Mouse (Mus musculus): ENCODE results near the gene Ppp1r16b. TPM values are rescaled to one million over a fixed set of nuclear protein-coding genes. Genes with fewer than 3 reads are reported as not detected.

The Ppp1r16b gene
- polyA plus RNA-seq, 1 experiment from 2014 or later: 4.5 TPM

GRCm38 (mm10) chr2:158689060-158689459, 23.9 kb downstream of the Ppp1r16b start:
- peaks cover 8% of the 10 kb centered on the region for H3K4me1 ChIP-seq (ENCODE audit: control insufficient read depth, insufficient read depth, low read length)
- WGBS (ENCODE audit: insufficient replicate concordance): 69% methylated on average over 5 of the region's 5 CpGs
- no peak overlapping the region for H3K4me3 ChIP-seq (ENCODE audit: low read depth, low read length)
- no peak for ATAC-seq (replicated peaks; ENCODE audit: insufficient number of reproducible peaks, low FRiP score, low TSS enrichment)
- H3K36me3 ChIP-seq (ENCODE audit: control insufficient read depth, insufficient read depth, low read length): no peaks in the 10 kb centered on the region
- no peak overlapping the region for H3K9ac ChIP-seq (ENCODE audit: low read depth, low read length)
- no peak overlapping the region for H3K4me2 ChIP-seq
- H3K9me3 ChIP-seq (replicated peaks; ENCODE audit: control insufficient read depth, low read length): no peaks in the 10 kb centered on the region
- H3K27me3 ChIP-seq (ENCODE audit: control insufficient read depth, insufficient read depth, low read length): no peaks in the 10 kb centered on the region
- H3K27ac ChIP-seq (ENCODE audit: low read depth, low read length): no peak overlapping the region

DNA sequence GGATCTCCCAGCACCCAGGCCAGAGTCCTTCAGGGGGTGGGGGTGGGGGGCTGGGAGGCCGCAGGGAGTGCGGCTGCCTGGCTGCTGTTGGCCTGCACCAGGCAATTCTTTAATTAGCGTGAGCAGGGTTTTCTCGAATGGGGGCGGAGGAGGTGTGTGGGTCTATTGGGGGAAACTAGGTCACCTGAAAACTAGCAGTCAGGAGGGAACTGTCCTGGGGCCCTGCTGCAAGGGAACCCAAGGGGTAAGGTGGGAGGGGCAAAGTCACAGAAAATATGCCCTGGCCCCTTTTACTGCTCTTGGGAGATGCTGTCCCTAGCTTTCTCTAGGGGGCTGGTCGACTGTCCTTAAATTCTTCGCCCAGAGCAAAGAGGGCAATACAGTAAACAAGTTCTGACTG, 24.4 kb downstream of the Ppp1r16b start:
- H3K9ac ChIP-seq (ENCODE audit: low read depth, low read length): no peak overlapping the region
- H3K27ac ChIP-seq (ENCODE audit: low read depth, low read length): no peak overlapping the region
- no peaks in the 10 kb centered on the region for H3K36me3 ChIP-seq (ENCODE audit: control insufficient read depth, insufficient read depth, low read length)
- ATAC-seq (replicated peaks; ENCODE audit: insufficient number of reproducible peaks, low FRiP score, low TSS enrichment): no peak
- no peaks in the 10 kb centered on the region for H3K27me3 ChIP-seq (ENCODE audit: control insufficient read depth, insufficient read depth, low read length)
- H3K4me3 ChIP-seq (ENCODE audit: low read depth, low read length): no peak overlapping the region
- WGBS (ENCODE audit: insufficient replicate concordance): 49% methylated on average over 7 of the region's 7 CpGs
- H3K4me2 ChIP-seq: no peak overlapping the region
- H3K9me3 ChIP-seq (replicated peaks; ENCODE audit: control insufficient read depth, low read length): no peaks in the 10 kb centered on the region
- H3K4me1 ChIP-seq (ENCODE audit: control insufficient read depth, insufficient read depth, low read length): peaks cover 8% of the 10 kb centered on the region

- no peak overlapping the region for H3K9ac ChIP-seq (ENCODE audit: low read depth, low read length)
- no peak for ATAC-seq (replicated peaks; ENCODE audit: insufficient number of reproducible peaks, low FRiP score, low TSS enrichment)
- H3K4me2 ChIP-seq: no peak overlapping the region
- no peak overlapping the region for H3K4me3 ChIP-seq (ENCODE audit: low read depth, low read length)
- WGBS (ENCODE audit: insufficient replicate concordance): 68% methylated on average over 8 of the region's 8 CpGs
- H3K27me3 ChIP-seq (ENCODE audit: control insufficient read depth, insufficient read depth, low read length): no peaks in the 10 kb centered on the region
- no peaks in the 10 kb centered on the region for H3K9me3 ChIP-seq (replicated peaks; ENCODE audit: control insufficient read depth, low read length)
- H3K27ac ChIP-seq (ENCODE audit: low read depth, low read length): no peak overlapping the region
- H3K36me3 ChIP-seq (ENCODE audit: control insufficient read depth, insufficient read depth, low read length): no peaks in the 10 kb centered on the region
- H3K4me1 ChIP-seq (ENCODE audit: control insufficient read depth, insufficient read depth, low read length): peaks cover 8% of the 10 kb centered on the region
Measured at GRCm38 (mm10) chr2:158690116-158690515, 24.9 kb downstream of the Ppp1r16b start.

DNA sequence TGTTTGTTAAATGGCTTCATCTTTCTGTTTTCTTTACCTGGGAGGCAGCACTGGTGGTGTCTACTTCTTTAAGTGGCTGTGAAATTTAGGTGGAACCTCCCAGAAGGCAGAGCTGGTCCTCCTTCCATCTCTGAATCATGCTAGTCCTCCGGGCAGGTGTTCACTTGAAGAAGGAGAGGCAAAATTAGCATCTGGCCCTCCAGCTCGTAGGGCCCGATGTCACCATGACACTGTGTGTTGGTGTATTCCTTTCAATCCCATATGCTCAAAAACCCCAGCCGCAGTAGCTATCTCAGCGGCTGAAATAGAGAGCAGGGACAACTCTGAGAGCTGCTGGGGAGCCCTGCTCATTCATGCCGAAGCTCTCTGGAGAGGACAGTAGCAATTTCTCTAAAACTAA, 27.0 kb downstream of the Ppp1r16b start:
- 84% methylated on average over 6 of the region's 6 CpGs for WGBS (ENCODE audit: insufficient replicate concordance)
- Histone ChIP-seq H3K4me1 (ENCODE audit: control insufficient read depth, insufficient read depth, low read length) (peaks cover 8% of the 10 kb centered on the region), H3K27me3 (ENCODE audit: control insufficient read depth, insufficient read depth, low read length) (no peaks in the 10 kb centered on the region)

GRCm38 (mm10) chr2:158695811-158696210, 30.6 kb downstream of the Ppp1r16b start:
- H3K27me3 ChIP-seq (ENCODE audit: control insufficient read depth, insufficient read depth, low read length): no peaks in the 10 kb centered on the region
- H3K36me3 ChIP-seq (ENCODE audit: control insufficient read depth, insufficient read depth, low read length): no peaks in the 10 kb centered on the region
- WGBS (ENCODE audit: insufficient replicate concordance): 77% methylated on average over 27 of the region's 27 CpGs
- ATAC-seq (replicated peaks; ENCODE audit: insufficient number of reproducible peaks, low FRiP score, low TSS enrichment): no peak
- no peak overlapping the region for H3K4me3 ChIP-seq (ENCODE audit: low read depth, low read length)
- H3K4me1 ChIP-seq (ENCODE audit: control insufficient read depth, insufficient read depth, low read length): no peaks in the 10 kb centered on the region
- no peak overlapping the region for H3K4me2 ChIP-seq
- H3K9me3 ChIP-seq (replicated peaks; ENCODE audit: control insufficient read depth, low read length): no peaks in the 10 kb centered on the region
- H3K27ac ChIP-seq (ENCODE audit: low read depth, low read length): no peak overlapping the region
- H3K9ac ChIP-seq (ENCODE audit: low read depth, low read length): no peak overlapping the region

More for the DNA sequence above, 27.0 kb downstream of the Ppp1r16b start:
- no peak for ATAC-seq (replicated peaks; ENCODE audit: insufficient number of reproducible peaks, low FRiP score, low TSS enrichment)
- Histone ChIP-seq H3K9ac (ENCODE audit: low read depth, low read length) (no peak overlapping the region), H3K4me3 (ENCODE audit: low read depth, low read length) (no peak overlapping the region), H3K9me3 (replicated peaks; ENCODE audit: control insufficient read depth, low read length) (no peaks in the 10 kb centered on the region), H3K27ac (ENCODE audit: low read depth, low read length) (no peak overlapping the region), H3K4me2 (no peak overlapping the region), H3K36me3 (ENCODE audit: control insufficient read depth, insufficient read depth, low read length) (no peaks in the 10 kb centered on the region)

DNA sequence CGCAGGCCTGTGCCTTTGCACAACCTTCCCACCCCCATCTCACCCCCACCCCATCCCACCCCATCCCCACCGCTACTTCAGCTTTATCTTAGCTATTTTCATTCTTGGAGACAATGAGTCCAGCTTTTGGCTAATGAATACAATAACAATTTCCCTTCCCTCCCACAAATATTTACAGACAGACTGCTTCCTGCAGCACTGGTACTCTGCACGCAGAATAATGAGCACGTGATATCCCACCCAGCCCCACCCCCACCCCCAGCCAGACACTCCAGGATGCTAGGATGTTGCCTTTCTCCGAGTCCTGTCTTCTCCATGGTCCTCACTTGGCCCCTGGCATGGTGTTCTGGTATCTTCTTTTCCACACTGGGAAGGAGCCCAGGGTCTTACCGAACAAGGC, 31.3 kb downstream of the Ppp1r16b start:
- H3K27ac ChIP-seq (ENCODE audit: low read depth, low read length): no peak overlapping the region
- H3K4me1 ChIP-seq (ENCODE audit: control insufficient read depth, insufficient read depth, low read length): no peaks in the 10 kb centered on the region
- H3K36me3 ChIP-seq (ENCODE audit: control insufficient read depth, insufficient read depth, low read length): no peaks in the 10 kb centered on the region
- no peaks in the 10 kb centered on the region for H3K27me3 ChIP-seq (ENCODE audit: control insufficient read depth, insufficient read depth, low read length)
- H3K9ac ChIP-seq (ENCODE audit: low read depth, low read length): no peak overlapping the region
- ATAC-seq (replicated peaks; ENCODE audit: insufficient number of reproducible peaks, low FRiP score, low TSS enrichment): no peak
- no peak overlapping the region for H3K4me3 ChIP-seq (ENCODE audit: low read depth, low read length)
- 84% methylated on average over 6 of the region's 6 CpGs for WGBS (ENCODE audit: insufficient replicate concordance)
- no peak overlapping the region for H3K4me2 ChIP-seq
- H3K9me3 ChIP-seq (replicated peaks; ENCODE audit: control insufficient read depth, low read length): no peaks in the 10 kb centered on the region

DNA sequence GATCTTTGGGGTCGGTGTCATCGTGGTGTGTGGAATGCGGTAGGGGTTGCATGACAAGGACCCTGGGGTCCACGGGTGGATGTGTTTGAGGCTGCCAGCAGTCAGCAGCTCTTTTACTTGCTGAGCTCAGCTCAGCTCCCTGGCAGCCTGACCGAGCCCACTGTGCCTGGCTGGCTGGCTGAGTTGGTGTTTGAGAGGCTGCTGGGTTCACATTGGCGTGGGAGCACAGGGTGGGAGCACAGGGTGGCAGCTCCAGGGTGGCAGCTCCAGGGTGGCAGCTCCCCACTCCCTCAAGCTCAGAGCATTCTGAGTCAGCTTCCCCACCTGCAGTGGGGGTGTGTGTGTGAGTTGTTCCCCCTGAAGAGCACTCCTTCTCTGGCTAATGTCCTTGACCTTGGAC, 34.7 kb downstream of the Ppp1r16b start:
- no peaks in the 10 kb centered on the region for H3K36me3 ChIP-seq (ENCODE audit: control insufficient read depth, insufficient read depth, low read length)
- no peaks in the 10 kb centered on the region for H3K27me3 ChIP-seq (ENCODE audit: control insufficient read depth, insufficient read depth, low read length)
- H3K9ac ChIP-seq (ENCODE audit: low read depth, low read length): no peak overlapping the region
- no peak for ATAC-seq (replicated peaks; ENCODE audit: insufficient number of reproducible peaks, low FRiP score, low TSS enrichment)
- H3K4me1 ChIP-seq (ENCODE audit: control insufficient read depth, insufficient read depth, low read length): no peaks in the 10 kb centered on the region
- no peak overlapping the region for H3K27ac ChIP-seq (ENCODE audit: low read depth, low read length)
- H3K4me2 ChIP-seq: no peak overlapping the region
- no peaks in the 10 kb centered on the region for H3K9me3 ChIP-seq (replicated peaks; ENCODE audit: control insufficient read depth, low read length)
- 62% methylated on average over 6 of the region's 6 CpGs for WGBS (ENCODE audit: insufficient replicate concordance)
- H3K4me3 ChIP-seq (ENCODE audit: low read depth, low read length): no peak overlapping the region

DNA sequence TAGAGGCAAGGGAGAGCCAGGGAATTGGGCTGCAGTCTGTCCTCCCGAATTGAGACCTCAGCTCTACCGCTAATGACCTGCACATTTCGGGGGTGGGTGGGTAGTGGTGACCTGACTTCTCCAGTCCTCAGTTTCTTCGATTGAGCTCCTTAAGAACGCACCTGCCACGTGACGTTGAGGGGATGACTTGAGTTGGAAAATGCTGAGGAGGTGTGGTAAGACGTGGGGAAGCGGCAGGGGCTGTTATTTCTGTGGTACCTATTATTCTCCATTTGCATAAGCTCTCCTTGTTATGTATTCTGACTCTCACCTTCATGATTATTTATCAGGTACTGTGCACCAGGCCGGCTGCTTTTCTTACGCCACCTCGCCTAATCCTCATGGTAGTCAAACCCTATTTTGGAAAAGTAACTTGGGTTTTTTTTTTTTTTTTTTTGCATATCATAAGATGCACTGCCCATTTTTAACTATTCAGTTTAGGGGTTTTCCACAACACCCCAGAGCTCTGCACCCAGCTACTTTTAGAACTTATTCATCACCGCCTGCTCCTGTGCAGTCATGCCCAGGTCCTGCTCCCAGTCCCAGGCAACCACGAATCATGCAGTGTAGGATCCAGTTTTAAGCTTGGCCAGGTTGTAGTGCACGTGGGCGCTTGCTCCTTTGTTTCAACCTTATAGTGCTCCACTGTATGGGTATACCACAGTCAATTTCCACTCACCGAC, 35.5 kb downstream of the Ppp1r16b start:
- Histone ChIP-seq H3K4me1 (ENCODE audit: control insufficient read depth, insufficient read depth, low read length) (no peaks in the 10 kb centered on the region), H3K27me3 (ENCODE audit: control insufficient read depth, insufficient read depth, low read length) (no peaks in the 10 kb centered on the region), H3K27ac (ENCODE audit: low read depth, low read length) (no peak overlapping the region), H3K4me3 (ENCODE audit: low read depth, low read length) (no peak overlapping the region), H3K9me3 (replicated peaks; ENCODE audit: control insufficient read depth, low read length) (no peaks in the 10 kb centered on the region), H3K36me3 (ENCODE audit: control insufficient read depth, insufficient read depth, low read length) (no peaks in the 10 kb centered on the region), H3K9ac (ENCODE audit: low read depth, low read length) (no peak overlapping the region), H3K4me2 (no peak overlapping the region)
- 77% methylated on average over 17 of the region's 17 CpGs for WGBS (ENCODE audit: insufficient replicate concordance)
- no peak for ATAC-seq (replicated peaks; ENCODE audit: insufficient number of reproducible peaks, low FRiP score, low TSS enrichment)

DNA sequence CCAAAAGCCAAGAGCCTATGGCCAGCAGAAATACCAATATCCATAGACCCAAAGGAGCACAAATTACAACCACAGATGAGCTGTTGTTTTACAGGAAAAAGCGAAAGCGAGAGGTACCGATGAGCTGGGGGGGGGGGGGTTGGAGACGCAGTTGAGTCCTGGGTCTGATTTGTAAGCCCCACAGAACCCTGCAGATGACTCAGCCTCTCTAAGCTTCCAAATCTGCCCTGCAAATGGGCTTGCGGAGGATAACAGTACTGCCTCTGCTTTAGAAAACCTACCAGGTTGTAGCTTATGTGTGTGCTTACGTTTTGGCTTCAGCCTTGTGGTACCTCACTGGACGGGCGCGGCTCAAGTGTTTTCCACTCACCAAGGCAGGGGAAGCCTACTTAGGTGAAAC, 36.3 kb downstream of the Ppp1r16b start:
- no peaks in the 10 kb centered on the region for H3K4me1 ChIP-seq (ENCODE audit: control insufficient read depth, insufficient read depth, low read length)
- no peak overlapping the region for H3K9ac ChIP-seq (ENCODE audit: low read depth, low read length)
- H3K36me3 ChIP-seq (ENCODE audit: control insufficient read depth, insufficient read depth, low read length): no peaks in the 10 kb centered on the region
- no peaks in the 10 kb centered on the region for H3K9me3 ChIP-seq (replicated peaks; ENCODE audit: control insufficient read depth, low read length)
- no peak overlapping the region for H3K4me2 ChIP-seq
- H3K27ac ChIP-seq (ENCODE audit: low read depth, low read length): no peak overlapping the region
- 90% methylated on average over 9 of the region's 9 CpGs for WGBS (ENCODE audit: insufficient replicate concordance)
- ATAC-seq (replicated peaks; ENCODE audit: insufficient number of reproducible peaks, low FRiP score, low TSS enrichment): no peak
- no peaks in the 10 kb centered on the region for H3K27me3 ChIP-seq (ENCODE audit: control insufficient read depth, insufficient read depth, low read length)
- H3K4me3 ChIP-seq (ENCODE audit: low read depth, low read length): no peak overlapping the region

All from heart, embryonic 11.5 days (tissue).